Mouse (Mus musculus): Measurements from ENCODE around the gene Timm22.

Gene Timm22

DNA sequence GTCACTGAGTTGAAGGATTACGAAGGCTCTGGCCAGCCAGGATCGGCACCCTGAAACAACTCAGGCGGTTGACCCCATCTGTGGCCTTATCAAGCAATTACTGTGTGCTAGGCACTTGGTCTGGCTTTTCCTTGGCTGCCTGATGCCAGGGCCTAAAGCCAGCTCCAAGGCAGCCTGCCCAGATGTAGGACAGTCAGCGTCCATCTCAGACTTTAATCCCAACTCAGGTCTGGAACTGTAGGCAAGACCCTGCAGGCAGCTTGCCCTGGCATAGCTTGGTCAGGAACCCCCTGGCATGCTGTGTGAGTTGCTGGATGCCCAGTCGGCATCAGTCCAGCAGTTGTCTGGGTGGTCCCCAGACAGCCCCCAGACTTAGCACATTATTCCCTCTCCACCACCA lies 29.3 kb downstream of the Timm22 start:
- no peak for DNase-seq (ENCODE audit: low spot score)

DNA sequence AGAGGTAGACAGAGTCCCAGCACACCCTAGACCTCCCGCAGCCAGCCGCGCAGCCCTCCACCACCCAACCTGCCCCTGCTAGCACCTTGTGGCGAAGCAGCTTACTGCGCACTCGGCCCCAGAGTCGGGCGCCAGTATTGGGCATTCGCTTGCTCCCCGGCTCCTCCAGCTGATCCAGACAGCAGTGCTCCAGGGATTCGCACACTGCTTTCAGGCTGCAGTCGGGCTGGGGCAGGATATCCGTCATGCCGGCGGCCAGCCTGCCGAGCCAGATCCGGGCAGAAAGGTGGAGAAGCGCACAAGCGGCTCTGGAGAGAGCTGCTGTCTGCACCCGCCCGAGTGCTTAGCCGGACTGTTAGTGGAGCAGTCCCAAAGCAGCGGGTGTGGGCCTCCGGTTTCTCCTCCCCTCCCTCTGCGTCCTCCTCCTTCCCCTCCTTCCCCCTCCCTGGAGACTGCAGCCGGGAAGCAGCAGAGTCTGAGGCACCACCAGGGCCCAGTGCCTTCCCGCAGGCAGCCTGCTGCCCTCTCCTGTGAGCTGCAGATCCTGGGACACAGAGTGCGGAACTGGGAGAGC lies 30.2 kb downstream of the Timm22 start:
- peak; percentile 66 for DNase-seq (ENCODE audit: low spot score)

DNA sequence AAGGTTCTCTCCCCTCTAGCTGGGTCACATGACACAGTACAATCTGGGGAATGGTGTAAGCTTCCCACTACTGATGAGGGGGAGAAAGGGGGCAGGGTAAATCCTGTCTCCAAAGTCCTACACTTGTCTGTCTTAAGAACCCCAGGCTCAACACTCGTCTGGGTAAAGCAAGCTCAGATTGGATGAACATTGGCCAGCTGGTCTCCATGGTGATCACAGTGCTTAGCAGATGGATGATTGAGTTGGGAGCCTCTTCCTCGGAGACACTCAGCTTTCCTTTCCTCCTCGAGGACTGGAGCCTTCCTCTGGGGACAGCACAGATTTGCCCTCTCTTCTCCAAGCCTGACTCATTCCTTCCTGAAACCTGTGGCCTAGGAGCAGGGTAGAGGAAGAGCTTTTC lies 32.9 kb downstream of the Timm22 start:
- DNase-seq (ENCODE audit: low spot score) = no peak

- no peak for DNase-seq (ENCODE audit: low spot score)
Measured at GRCm38 (mm10) chr11:76445459-76445858, 38.7 kb downstream of the Timm22 start.

GRCm38 (mm10) chr11:76446251-76446650 lies 39.5 kb downstream of the Timm22 start:
- no peak for DNase-seq (ENCODE audit: low spot score)

GRCm38 (mm10) chr11:76449520-76450201 lies 42.9 kb downstream of the Timm22 start:
- peak; percentile 76 for DNase-seq (ENCODE audit: low spot score)

DNA sequence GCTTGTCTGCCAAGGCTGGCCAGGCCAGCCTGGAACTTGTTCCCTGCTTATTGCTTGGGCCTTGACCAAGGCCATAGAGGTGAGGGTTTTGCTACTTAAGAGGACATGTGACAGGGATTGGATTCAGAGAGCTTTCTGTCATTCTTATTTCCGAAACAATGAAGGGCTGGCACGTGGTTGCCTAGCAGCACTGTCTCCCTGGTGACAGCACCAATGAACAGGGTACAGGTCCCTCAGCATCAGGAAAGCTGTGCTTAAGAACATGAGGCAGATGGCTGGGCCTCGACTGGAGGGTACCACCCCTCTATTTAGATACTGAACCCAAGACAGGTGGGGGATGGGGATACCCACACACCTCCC lies 43.4 kb downstream of the Timm22 start:
- no peak for DNase-seq (ENCODE audit: low spot score)

GRCm38 (mm10) chr11:76454492-76454891 lies 47.7 kb downstream of the Timm22 start:
- DNase-seq (ENCODE audit: low spot score) = peak; percentile 89

- peak; percentile 95 for DNase-seq (ENCODE audit: low spot score)
Measured at GRCm38 (mm10) chr11:76456233-76456632, 49.5 kb downstream of the Timm22 start.

DNA sequence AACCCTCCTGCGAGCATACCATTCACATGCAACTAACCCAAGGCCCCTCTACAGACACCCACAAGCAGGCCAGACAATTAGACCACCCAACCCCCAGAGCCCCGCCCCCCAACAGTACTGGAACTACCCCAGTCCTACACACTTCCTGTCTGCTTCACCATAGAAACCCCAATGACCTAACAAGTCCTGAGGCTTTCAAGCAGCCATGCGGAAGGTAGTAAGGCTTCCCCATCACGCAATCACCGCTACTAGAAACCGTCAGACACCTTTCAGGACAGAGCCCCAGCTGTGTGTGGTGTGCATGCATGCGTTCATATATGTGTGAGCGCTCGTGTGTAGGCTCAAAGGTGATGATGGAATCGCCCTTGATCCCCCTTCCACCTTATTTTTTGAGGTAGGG lies 50.1 kb downstream of the Timm22 start:
- no peak for DNase-seq (ENCODE audit: low spot score)

DNA sequence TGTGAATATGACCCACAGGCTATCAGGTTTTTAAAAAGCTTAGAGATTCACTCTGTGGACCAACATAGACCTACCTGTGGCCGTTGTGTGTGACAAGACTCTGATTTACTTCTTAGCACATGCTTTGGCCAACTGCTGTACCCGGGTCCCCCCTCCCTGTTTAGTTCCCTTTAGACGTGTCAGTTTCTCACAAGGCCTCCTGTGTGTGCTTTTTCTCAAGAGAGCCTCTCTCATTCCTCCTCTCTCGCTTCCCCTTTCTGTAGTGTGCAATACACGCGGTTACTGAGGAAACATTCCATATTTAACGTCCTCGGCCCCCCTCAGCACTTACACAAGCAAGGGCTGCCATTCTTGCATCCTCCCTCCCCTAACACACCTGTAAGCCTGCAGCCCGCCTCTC lies 52.0 kb downstream of the Timm22 start:
- no peak for DNase-seq (ENCODE audit: low spot score)

DNA sequence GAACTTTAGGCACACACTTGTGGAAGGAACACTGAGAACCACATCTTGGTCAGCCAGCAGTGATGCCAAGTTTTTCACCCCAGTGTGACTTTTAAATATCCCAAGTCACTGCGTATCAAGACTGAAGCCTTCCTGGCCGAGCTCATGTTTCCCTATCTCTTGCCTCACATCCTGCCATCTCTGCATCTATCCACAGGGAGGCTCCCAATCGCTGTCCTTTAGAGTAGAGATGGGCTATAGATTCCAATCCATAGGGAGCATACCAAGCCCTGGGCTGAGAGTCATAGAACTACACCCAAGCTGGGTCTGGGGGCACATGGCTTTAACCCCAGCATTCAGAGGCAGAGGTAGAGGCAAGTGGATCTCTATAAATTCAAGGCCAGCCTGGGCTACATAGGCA lies 52.7 kb downstream of the Timm22 start:
- no peak for DNase-seq (ENCODE audit: low spot score)

DNA sequence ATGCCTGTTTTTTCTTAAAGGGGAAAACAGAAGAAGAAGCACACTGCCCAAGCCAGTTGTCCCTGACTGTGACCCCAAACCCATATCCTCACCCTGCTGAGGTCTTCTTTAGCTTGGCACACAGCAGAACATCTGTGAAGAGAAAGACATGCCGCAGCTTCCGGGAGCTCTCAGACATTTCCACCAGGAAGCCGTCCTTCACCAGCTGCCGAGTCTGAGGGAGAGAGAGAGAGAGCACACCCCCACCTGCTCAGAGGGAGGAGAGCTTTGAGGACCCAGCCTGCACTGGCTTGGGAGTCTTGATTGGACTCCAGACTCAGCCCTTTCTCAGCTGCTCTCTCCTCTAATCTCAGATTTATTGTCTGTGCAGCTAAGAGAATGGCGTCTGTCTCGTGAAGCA lies 54.4 kb downstream of the Timm22 start:
- no peak for DNase-seq (ENCODE audit: low spot score)

DNA sequence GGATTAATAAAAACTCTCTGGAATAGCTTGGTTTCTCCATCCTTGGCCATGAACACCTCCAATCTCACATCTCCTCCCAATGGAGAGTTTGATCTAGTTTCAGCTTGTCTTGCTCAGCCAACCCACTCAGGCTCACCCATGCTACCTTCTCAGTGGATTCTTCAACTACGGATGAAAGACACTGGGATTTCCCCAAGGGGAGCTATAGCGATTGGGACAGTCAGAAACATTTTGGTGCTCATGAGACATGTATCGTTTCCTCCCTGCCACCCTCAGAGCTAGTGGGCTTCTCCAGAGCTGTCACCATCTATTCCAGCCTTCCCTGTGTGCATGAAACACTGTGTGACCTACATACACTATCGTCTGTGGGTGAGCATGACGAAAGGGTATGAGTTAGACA lies 54.9 kb downstream of the Timm22 start:
- DNase-seq (ENCODE audit: low spot score) = no peak

DNA sequence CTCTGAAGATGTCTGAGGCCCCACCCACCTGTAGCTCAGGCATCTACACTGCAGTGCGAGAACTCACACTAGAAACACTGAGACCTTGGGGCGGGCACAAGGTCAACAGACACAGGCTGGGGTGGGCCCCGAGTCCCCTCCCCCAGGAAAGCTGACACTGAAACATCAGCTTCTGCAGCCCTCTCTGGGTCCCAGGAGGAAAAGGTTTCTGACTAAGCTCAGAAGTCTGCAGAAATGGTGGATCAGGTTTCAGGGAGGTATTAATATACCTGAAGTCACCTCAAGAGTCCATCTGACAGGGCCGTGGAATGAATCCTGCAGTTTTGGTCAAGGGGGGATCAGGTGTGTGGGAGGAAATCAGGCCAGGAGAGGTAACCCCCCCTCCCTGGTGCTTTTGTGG lies 59.1 kb downstream of the Timm22 start:
- no peak for DNase-seq (ENCODE audit: low spot score)
